Mouse (Mus musculus) bone marrow, adult 2 months (tissue): ENCODE data around the gene Agl.

Experiments
- CTCF ChIP-seq: fragments of 200-500 bp; IDR thresholded peaks from 2 replicates; pipeline ENCODE4 v1.5.1; 2011; ENCODE audit warnings: low read length, control low read depth; ENCODE audit not compliant: control insufficient read depth, insufficient read depth
- POLR2A ChIP-seq: fragments of 200-500 bp; IDR thresholded peaks from 2 replicates; pipeline ENCODE4 v1.6.1; 2011; ENCODE audit warnings: low read depth, mild to moderate bottlenecking, control low read depth, low read length, borderline replicate concordance; ENCODE audit not compliant: control insufficient read depth

- TF ChIP-seq CTCF (no peak), POLR2A (no peak)
Measured at GRCm38 (mm10) chr3:116829274-116829920, 21.4 kb upstream of the Agl start.
